Mouse (Mus musculus): ENCODE results near the gene Slc25a23.

Gene Slc25a23

DNA sequence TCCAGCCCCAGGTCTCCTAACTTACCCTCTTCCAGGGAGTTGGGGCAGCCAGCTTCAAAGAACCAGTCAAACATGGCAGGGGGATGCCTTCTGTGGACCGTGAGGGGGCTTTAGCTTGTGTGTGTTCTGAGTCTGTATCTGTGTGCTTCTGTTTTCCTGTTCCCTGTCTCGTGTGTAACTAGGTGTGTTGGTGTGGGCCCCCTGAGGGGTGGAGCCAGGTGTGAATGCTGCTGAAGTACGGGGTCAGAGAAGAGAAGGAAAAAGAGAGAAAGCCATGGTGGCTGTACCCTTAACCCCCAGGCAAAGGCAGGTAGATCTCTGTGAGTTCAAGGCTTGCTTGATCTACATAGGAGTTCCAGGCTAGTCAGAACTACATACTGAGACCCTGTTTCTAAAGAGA, 17.3 kb upstream of the Slc25a23 start:
- no peak for DNase-seq (ENCODE audit: low read depth, low spot score)

DNA sequence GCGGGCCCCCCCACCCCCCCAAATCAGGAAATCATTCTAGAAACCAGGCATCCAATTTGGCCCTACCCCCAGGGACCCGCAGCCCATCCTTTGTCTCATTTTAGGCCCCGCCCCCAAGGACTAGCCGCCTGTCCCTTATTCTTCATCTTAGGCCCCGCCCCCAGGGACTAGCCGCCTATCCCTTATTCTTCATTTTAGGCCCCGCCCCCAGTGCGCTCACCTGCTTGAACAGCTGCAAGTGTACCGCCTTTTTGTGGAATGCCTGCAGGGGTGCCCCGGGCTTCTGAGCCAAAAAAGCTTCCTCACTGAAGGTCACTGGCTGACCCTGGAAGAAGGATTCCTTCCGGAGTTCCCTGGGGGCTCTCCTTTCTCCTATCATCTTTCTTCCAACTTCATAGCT, 11.0 kb upstream of the Slc25a23 start:
- DNase-seq (ENCODE audit: low read depth, low spot score) = no peak

DNA sequence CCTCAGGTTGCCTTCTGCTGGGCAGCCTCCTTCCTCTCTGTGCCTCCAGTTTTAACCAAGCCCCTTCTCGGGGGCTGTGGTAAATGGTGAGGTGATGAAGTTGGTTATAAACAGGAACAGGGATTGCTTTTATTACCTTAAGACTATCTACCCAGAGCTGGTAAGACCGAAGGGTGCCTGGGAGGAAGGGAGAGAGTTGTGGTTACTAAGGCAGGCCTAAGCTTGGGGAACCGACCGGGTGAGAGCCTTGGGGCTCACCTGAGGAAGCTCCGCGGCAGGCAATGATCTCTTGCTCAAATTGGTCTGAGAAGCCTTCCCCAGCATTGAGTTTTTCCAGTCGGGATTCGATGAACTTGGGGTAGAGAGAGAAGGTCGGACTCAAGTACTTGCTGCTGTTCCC, 10.6 kb upstream of the Slc25a23 start:
- no peak for DNase-seq (ENCODE audit: low read depth, low spot score)

DNA sequence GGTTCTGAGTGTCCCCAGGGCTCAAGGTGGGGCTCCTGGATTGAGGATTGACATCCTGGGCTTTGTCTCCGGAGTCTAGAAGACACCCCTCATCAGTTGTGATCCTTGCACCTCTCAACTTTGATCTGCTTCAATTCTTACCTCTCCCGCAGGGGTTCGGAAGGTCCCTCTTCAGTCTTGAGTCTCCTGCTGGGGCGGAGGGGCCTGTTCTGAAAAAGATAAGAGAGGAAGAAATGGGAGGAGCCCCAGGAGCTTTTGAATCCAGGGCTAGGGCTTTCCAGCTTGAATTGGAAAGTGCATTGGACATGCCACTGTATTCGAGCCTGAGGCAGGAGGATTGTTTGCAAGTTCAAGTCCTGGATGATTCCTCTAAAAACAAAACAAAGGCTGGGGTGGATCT, 7.2 kb upstream of the Slc25a23 start:
- no peak for DNase-seq (ENCODE audit: low read depth, low spot score)

DNA sequence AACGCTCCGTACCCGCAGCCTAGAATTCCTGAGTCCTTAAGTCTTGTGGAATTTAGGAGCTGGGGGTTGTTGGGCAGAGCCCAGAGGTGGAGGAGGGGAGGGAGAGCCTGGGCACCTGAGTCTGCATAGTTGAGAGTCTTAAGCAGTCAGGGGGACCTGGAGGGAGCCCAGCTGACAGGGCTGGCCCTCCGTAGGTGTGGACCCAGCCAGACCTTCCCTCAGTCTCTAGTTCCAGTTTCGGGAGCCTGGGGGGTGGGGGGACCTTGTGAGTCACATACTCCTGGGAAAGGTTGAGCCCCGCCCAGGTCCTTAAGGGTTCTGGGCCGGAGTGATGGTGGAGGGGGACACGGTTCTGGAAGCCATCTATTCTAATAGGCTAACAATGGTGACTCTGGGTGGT, 3.4 kb upstream of the Slc25a23 start:
- DNase-seq (ENCODE audit: low read depth, low spot score) = no peak

DNA sequence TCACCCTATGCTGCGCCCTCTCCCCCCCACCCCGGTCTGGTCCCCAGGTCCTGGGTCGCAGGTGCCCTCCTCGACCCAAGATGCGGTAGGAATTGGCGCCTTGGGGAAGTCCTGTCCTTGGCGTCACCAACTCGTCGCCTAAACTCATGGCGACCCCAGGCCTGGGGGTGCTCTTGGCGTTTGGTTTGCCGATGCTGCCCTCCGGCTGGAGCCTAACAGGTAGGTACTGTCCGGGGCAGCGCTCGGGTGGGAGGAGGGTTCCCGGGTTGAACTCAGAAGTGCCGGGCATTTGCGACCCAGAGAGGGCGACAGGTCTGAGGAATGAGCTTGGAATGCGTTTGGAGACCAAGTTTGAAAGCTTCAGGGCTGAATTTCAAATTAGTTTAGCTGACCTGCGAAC, 2.9 kb upstream of the Slc25a23 start:
- DNase-seq (ENCODE audit: low read depth, low spot score) = no peak

DNA sequence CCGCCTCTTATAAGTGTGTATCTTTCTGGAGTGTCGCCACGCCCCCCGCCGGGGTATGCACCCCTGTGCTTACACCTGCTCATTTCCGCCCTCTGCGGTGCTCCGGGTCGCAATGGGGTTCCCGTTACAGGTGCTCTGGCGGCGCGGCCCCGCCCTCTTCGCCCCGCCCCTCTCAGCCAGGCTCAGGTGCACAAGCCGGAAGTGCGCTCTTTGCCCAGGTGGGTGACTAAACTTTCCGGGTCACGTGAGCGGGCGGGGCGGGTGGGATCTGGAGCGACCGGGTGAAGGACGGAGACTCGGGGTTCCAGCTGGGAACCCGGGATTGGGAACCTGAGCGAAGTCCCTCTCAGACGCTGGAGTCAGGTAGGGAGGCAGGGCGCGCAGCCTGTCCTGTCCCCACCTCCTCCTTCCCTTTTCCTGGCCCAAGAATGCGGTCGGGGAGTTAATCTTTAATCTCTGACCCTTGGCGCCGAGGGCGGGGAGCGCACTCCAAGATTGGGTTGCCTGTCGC, 2.4 kb upstream of the Slc25a23 start:
- no peak for DNase-seq (ENCODE audit: low read depth, low spot score)

DNA sequence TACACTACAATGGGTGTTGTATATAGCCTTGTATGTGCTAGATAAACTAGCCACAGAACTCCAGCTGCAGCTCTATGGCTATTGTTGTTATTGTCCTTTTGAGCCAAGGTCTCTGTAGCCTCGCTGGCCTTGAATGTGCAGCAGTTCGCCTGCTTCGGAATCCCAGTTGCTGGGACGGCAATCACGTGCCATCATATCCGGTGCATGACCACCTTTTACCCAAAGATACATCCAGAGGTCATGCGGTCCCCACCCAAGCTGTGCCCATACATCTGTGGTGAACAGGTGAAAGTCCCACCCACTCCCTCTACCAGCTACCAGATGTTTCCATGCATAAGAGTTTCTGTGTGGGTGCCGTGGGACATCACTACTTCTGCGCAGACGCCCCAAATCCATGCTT, 1.4 kb upstream of the Slc25a23 start:
- peak; percentile 19 for DNase-seq (ENCODE audit: low read depth, low spot score)

DNA sequence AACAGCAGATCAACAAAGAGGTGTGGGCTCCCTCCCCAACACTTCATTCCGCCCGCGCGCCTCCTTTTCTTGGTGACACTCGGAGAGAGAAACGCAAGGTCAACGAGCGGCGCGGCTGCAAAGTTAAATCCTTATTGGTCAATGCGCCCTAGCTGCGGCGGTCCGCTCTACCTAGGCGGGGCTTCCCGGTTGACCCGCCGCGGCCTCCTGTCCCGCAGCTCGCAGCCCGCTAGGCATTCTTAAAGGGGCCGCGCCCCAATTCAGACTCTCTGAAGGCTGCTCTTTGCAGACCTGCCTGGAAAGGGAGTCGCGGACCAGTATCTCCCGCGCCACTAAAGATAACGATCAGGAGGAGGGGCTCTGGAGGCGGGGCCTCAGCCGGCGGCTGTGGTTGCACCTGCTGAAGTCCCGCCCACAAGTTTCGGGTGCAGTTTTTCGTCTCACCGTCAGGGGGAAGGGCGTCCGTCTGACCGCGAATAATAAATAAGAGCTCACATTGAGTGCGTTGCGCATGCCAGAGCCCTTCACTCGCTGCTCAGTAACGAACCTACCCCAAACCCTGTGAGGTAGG, 653 bp upstream of the Slc25a23 start:
- DNase-seq (ENCODE audit: low read depth, low spot score) = peak; percentile 99

DNA sequence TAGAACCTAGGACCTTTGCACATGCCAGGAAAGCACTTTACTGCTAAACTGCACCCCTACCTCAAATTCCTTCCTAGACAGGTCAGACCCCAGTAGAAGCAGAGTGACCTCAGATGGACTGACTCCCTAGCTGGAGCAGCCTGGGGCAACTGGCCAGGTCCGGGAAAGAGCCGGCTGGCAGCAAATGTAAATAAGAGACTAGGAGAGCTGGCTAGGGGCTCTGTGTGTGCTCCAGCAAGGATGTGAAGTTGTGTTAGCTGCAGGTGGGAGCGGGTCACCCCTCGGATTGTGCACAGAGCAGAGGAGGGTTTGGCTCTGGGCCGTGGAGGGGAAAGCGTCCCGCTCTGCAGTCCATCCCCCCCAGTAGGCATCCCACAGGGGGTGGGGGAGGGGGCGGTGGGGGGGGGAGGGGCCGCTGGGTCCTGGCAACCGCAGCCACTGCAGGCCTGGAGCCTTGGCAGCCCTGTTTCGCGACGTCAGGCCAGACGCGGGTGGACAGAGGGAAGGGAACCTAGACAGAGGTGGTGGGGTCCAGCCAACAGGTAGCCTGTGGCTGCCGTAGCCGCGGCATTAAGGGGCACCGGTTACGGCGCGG, 675 bp downstream of the Slc25a23 start, which contains the start of gene Crb3:
Gene Crb3, plus strand, starts transcription at position 215 of the 595 bp plus-strand sequence.
- peak; percentile 45 for DNase-seq (ENCODE audit: low read depth, low spot score)

DNA sequence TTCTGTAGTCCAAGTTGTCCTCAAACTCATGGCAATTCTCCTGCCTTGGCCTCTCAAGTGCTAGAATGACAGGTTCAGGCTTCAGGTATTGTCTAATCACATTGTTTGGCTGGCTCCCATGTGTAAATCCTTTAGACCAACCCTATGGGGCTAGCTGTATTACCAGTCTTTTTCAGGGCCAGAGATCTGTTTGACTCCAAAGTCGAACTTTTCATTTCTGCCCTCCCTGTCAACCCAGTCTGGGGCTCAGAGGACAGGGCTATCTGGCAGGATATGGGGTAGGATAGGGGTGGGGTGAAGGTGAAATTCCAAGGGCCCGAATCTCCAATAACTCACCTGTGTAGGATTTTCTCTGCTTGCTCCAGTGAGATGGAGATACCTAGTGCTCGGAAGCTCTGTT, 3.4 kb downstream of the Slc25a23 start:
- DNase-seq (ENCODE audit: low read depth, low spot score) = no peak

DNA sequence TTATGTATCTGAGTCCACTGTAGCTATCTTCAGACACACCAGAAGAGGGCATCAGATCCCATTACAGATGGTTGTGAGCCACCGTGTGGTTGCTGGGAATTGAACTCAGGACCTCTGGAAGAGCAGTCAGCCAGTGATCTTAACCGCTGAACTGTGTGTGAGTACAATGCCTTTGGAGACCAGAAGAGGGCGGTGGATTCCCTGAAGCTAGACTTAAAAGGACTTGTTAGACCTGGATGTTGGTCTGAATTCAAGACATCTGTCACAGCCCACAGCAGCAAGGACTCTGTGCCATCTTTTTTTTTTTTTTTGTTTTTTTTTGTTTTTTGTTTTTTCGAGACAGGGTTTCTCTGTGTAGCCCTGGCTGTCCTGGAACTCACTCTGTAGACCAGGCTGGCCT, 8.0 kb downstream of the Slc25a23 start:
- DNase-seq (ENCODE audit: low read depth, low spot score) = peak; percentile 44

DNA sequence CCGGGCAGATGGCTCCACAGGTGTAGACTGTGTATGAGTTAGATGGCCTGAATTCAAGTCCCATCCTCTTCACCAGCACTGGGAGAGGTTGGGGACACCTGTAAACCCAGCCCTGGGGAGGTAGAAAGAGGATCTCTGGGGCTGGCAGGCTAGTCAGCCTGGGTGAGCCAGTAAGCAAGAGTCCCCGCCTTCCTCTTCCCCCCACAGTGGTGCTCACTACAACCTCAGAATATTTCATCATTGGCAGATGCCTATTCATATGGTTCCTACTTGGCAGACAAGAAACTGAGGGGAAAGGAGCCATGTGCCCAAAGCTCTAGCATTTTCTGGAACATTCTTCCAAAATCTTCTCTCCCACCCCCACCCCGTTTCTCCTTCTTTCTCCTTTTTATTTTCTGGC, 10.8 kb downstream of the Slc25a23 start:
- DNase-seq (ENCODE audit: low read depth, low spot score) = peak; percentile 25

DNA sequence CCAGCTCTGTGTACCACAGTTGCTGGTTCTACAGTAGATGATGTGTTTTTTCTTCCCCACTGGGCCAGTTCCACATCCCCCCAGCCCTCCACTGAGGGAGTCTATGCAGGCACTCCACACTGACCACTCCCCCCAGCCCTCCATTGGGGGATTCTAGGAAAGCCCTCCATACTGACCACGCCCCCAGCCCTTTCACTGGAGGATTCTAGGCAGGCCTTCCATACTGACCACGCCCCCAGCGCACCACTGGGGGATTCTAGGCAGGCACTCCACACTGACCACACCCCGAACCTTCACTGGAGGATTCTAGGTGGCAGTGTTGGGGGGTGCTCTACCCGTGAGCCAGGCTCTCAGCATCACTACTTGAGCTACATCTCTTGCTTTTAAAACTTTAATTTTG, 12.3 kb downstream of the Slc25a23 start:
- DNase-seq (ENCODE audit: low read depth, low spot score) = no peak

DNA sequence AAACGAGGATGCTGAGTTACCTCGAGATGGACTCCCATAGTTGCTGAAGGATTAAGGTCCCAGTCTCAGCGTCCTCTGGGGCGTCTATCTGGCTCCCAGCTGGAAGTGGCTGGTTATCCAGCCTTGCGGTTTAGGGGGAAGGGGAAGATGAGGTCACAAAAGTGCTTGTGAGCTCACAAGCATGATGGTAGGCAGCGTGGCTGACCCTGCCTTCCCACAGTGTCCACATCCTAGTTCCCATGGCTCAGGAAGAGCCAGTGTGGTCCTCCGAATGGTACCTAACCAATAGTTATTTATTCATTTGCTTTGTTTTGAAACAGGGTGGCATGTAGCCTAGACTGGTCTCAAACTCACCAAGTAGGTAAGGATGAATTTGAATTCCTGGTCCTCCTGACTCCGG, 18.1 kb downstream of the Slc25a23 start, which contains the start of gene Slc25a41:
Gene Slc25a41, minus strand, starts transcription at position 101 of the 400 bp plus-strand sequence.
- DNase-seq (ENCODE audit: low read depth, low spot score) = no peak

DNA sequence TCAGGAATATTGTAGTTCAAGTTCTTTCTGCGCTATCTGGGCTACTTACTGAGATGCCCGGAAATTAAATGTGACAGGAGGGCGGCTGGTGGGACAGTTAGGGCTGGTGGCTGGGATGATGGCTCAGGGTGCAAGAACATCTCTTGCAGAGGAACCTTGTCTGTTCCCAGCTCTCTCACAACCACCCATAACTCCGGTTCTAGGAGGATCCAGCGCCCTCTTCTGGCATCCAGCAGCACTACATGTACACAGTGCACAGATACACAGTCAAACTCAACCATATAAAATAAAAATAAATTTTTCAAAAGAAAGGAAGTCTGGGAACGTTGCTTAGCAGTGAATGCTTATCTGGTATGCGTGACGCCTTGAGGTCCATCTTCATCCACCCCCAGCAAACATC, 20.7 kb downstream of the Slc25a23 start:
- DNase-seq (ENCODE audit: low read depth, low spot score) = no peak

DNA sequence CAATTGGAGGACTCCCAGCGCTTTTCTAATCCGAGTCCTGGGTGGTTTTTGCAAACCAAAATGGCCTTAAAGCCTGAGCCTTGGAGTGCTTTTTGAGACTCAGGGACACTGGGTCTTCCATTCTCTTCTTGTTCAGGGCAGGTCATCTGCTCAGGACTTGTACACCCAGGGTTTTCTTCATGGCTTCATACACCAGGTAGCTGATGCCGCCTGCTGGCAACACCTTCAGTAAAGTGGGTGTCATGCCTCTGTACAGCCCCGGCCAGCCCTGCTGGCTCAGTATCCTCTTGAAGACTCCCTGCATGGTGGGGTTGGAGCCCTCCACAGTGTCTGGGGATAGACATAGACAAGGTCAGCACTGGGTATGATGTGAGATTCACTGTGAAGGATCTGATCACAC, 26.8 kb downstream of the Slc25a23 start:
- no peak for DNase-seq (ENCODE audit: low read depth, low spot score)

DNA sequence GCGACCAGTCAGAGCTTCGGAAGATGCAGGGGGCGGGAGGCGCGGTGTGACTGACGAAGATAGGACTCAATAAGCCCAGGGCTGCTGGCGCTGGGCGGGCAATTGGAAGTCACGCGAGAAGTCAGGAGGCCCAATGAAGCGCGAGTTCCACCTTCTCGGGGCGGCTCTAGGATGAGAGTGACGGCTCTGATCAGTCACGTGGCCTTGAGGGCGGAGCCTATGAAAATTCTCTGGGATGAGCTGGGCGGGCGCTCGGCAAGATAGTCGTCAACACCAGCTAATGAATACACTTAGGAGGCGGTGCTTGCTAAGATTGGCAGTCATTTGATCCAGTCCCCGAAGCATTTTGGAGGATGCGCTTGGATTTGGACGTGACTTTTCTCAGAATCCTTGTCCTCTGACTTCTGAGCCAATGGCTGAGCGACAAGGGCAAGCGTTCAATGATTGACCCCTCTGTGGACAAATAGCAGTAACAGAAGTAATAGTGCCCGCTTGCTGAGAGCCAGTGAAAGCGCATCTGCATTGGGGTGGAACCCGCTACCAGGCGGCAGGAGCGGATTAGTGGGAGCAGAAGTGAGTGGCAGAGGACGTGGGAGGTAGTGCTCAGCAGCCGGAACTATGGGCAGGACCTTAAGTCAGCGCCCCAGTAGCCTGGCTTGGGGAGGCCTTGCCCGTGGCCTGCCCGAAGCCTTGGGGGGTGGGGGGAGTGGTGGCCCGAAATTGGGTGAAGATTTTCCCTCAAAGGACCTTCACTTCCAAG, 27.8 kb downstream of the Slc25a23 start:
- peak; percentile 100 for DNase-seq (ENCODE audit: low read depth, low spot score)

DNA sequence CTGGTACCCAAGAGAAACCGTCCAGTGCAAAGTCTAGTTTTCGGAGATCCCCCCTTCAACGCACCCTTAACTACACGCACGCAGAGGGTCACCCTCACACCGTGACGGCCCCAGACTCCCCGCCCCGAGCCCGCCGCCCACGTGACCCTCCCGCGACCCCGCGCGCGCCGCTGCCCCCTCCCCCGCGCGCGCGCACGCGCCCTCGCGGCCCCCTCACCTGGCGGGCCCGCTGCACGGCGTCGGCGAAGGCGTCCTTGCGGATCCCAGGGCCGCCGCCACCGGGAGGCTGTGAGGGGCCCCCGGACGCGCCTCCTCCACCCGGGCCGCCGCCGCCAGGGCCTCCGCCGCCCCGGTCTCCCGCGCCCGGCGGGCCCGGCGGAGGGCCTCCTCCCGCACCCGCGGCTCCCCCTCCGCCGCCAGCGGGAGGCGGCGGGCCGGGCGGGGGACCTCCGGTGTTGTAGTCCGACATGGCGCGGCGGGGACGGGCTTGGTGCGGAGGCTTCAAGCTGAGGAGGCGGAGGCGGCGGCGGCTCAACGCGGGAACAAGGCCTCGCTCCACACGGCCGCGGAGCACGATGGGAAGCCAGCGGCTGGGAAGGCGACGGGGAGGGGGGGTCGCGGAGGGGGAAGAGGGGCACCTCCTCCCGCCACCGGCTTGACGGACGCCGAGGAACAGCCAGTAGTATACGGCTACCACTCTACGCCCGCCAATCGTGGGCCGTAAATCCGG, 28.6 kb downstream of the Slc25a23 start, which contains the start of gene Khsrp:
Gene Khsrp, minus strand, starts transcription at position 592 of the 730 bp plus-strand sequence.
- DNase-seq (ENCODE audit: low read depth, low spot score) = no peak

DNA sequence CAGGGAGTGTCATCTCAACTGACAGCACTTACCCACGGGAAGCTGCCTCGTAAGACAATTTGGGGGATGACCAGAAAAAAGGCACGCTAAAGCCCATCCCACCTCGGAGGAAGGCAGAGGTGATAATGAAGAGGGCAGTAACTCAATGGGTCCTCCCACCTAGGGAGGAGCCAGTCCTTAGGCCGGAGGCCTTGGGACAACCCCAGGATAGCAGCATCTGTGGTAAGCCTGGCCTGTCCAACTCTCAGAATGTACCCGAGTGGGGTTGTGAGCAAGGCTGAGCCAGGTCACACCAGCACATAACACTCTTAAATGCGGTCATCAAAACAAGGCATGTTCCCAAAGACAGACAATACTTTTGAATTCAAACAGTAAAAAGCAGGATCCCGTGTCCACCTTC, 30.0 kb downstream of the Slc25a23 start:
- DNase-seq (ENCODE audit: low read depth, low spot score) = no peak

DNA sequence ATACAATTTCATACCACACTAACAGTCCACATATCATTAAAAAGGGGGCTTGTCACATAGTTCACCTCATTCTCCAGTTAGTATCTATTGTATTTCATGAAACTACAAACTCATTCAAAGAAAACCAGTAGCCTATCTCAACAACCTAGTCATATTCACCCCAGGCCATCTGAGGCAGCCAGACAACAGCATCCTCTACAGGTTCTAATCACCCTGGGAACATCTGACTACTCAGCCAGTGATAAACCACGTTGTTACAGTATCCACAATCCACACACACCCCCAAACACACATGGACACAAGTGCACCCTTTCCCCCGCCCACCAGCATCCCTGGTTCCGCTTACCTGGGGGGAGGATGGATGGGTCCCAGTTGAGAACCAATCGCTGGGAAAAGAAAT, 32.2 kb downstream of the Slc25a23 start:
- DNase-seq (ENCODE audit: low read depth, low spot score) = no peak

DNA sequence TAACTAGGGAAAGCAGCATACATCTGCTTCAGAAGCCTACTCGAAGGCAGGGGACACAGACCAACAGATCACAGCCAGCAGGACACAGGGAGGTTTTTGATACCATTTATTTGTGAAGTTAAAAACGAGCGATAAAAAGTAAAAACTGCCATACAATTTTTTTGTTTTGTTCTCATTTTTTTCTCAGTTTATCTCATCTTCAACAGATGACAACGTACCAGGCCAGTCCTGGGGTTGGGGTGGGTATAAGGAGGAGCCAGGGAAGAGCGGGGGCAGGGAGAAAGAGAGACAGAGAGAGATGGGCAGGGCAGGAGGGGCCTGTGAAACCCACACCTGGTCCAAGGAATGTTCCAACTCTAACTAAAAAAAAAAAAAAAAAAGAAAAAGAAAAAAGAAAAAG, 38.7 kb downstream of the Slc25a23 start:
- DNase-seq (ENCODE audit: low read depth, low spot score) = no peak

Data from brain, adult 2 months (tissue).